Mouse (Mus musculus) granulocyte monocyte progenitor cell, adult 5-6 weeks (primary cell): ENCODE results near the gene Rai14. TPM values are rescaled to one million over a fixed set of nuclear protein-coding genes. Genes with fewer than 3 reads are reported as not detected.

Source experiments
- ATAC-seq: replicated peaks from 2 replicates; pipeline ENCODE4 v1.8.0; 2016; ENCODE audit warnings: mild to moderate bottlenecking, moderate TSS enrichment, inconsistent platforms; ENCODE audit not compliant: poor library complexity, severe bottlenecking
- total RNA-seq, 2 experiments: library from RNA; stranded (forward) in 1 of 2; stranded (reverse) in 1 of 2; fragments of 200-712, 200-1000 nt in 1 of 2; fragments of >200 nt in 1 of 2; fragmentation: Nextera tagmentation in 1 of 2; gene quantifications; 2 replicates each; pipeline ENCODE4 v1.2.3; 2014 to 2017

Rai14 gene
- total RNA-seq, 2 experiments from 2014 or later = 4.3 to 6.1 TPM

DNA sequence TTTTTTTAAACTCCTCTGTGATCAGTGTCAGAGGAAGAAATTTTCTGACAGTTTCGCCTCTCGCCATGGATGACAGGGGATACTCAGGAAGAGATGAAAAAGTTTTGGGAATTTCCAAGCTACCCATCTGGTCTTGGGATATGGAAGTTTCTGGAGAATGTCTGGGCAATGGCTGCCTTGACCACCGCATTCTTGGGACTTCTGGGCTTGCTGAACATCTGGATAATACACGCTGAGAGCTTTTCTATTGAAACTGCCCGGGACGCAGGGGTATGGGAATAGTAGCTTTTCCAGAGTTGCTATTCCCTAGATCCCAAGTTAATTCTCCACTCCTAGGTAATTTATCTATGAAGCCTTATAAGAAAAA lies 85.5 kb downstream of the Rai14 start:
- no peak for ATAC-seq

DNA sequence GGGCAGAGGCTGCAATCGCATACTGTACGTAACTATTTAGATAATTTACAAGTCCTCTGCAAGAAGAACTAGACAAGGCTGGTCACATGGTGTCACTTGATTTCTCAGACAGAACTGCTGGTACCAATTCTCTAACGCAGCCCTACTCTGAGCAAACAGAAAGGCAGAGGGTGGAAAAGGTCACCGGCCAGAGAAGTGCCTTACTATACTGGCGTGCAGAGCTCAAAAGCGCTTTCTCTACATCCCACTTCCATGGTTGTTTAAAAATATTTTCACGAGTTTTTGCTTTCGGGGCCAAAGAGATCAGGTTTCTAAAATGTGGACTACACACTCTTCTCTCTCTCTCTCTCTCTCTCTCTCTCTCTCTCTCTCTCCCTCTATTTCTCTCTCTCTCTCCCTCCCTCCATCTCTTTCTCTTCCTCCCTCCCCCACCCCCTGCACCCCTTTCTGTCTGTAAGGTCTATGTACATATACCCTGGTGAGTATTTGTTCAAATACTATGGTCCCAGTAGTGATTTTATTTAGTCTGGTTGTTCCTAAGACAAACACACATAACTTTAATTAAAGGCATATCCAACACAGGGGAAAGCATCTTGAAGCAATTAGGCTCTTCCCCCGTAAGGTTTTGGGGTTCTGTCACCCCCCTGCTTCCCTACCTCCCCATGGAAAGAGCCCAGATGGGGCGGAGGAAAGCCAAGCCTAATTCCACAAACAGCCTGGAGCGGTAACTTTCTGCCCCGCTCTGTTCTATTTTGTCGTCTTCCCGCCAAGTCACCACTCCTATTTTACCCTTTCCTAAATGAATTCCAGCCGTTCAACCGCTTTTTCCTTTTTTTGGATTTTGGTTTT lies 86.1 kb downstream of the Rai14 start:
- no peak for ATAC-seq

GRCm38 (mm10) chr15:10623571-10624227 lies 90.7 kb downstream of the Rai14 start:
- ATAC-seq = no peak

DNA sequence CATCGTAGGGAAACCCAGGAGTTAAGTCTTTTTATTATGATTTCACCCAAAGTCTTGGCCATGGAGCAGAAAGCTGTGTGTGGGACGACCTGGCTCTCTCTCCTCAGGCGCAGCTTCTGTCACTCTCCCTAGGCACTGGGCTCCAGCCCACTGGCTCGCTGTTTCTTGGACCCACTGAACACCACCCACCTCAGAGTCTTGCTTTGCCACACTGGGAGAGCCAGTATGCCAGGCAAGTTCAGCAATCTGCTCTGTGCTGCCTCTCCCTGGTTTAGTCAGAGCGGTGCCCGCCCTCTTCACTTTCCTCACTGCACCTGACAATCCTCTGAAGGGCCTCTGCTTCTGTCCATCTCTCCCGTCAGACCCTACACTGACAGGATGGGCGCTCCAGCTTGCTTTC lies 93.2 kb downstream of the Rai14 start:
- ATAC-seq = no peak

DNA sequence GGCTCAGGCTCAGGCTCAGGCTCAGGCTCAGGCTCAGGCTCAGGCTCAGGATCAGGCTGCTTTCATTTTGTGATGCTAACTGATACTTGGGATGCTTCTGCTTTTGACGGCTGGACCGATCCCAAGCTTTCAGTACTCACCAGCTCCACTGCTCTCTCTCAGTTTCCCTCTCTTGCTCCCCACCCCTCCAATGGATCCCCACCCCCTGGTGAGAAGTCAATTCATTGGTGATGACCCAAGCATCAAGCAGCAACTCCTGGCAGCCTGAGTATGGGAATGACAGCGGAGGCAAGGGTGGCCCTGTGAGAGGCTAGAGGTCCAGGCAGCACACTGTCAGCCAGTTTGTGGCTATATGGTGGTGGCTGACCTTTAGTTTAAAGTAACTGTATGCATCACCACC lies 94.7 kb downstream of the Rai14 start:
- ATAC-seq = no peak

DNA sequence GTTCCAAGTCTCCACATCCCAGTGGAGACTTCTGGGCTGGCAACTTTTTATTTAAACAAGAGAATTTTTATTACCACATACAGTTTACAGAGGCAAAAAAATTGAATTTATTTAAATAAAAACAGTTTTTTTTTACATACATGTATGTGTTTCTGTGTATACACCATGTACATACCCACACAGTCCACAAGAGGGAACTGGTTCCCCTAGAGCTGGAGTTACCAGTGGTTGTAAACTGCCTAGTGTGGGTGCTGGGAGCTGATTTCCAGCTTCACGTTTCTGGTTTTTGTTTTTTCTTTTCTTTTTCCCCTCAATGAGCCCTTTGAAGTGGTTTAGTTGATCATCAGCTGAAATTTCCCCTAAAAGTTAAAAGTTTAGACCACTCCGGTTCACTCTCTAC lies 96.1 kb downstream of the Rai14 start:
- ATAC-seq = no peak

- no peak for ATAC-seq
These were observed 98.4 kb downstream of the Rai14 start for GRCm38 (mm10) chr15:10616001-10616400.

DNA sequence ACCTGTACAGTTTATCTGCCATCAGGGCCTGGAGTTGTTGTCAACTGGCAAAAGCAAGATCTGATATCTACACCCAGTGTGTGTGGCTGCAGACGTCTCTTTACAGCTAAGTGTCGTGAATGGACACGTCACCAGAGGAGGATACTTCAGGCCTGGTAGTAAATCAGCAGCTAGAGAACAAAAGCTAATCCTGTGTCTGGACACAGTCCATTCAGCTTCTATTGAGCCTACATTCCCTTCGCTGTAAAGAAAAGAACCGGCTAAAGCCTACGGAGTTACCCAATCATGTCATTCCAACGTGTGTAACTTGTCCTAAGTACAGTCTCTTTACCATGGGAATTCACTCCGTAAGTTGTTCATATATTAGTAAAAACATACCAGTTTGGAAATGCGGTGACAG lies 103.4 kb downstream of the Rai14 start:
- no peak for ATAC-seq

- ATAC-seq = no peak
These were observed 105.3 kb downstream of the Rai14 start for GRCm38 (mm10) chr15:10609107-10609506.

DNA sequence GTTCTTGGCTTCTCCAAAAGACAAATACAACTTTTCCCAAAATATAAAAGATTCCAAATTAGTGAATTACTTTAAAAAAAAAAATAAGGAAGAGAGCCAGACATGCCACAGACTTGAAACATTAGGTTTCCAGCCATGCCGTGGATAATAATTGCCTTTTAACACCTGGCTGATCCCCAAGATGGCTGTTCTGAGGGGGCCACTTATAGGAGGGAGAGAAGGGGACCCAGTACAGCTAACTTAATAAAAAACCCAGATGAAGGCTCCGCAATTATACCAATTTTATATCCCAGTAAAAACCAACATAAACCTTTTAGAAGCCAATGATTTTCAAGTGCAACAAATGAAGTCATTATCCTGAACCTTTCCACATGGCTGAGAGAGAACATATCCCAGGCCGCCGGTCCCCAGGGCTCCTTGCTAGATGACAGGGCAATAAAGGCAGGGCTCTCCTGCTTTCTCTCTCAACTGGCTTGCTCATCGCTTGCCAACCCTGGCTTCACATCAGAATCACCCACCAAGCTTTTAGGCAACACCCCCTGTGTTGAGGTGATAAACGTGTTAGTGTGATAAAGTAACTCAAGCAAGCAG lies 105.8 kb downstream of the Rai14 start:
- no peak for ATAC-seq

- ATAC-seq = peak; percentile 92
These were observed 115.0 kb downstream of the Rai14 start for GRCm38 (mm10) chr15:10599413-10599812.

DNA sequence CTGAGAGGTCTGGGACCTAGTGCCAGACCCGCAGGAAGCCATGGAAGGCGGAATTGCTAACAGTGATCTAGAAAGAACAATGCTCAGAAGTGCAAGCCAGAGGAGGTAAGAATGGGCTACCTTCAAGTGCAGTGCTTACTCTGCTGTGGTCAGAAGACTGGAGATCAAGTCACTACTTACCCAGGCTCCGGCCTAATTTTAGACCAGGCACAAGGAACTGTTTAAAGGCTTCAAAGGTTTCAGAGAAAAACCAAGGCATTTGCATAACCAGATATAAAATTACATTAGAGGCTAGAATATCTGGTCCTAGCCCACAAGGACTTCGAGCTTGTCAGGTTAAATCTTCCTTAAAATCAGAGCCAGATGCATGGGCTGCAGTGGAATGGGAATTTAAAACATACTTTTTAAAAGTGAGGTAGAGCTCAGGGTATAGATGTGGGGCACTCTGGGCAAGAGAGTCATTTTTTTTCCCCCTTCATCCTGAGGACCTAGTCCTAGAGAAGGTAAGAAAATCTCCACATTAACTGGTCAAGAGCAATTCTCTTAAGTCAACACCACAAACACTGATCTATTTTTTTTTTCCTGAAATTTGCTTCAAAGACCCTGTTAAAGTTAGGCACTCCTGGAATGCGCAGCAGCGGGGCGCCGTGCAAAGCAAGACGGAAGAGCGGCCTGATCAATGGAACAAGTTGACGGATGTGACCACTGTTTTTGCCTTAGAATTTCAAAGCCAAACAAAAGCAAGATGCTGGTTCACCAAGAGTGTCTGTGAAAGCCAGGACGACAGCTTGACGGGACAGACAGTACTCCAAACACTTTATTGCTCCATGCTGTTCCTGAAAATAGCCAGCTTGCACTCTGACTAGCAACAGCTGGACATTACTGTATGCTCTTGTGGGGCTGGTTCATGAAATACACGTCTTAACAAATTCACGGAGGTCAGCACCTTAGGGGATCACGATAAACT lies 115.9 kb downstream of the Rai14 start:
- 0 out of 2 replicates have a peak, but pooled peaks have one; percentile 10 for ATAC-seq

- no peak for ATAC-seq
These were observed 117.6 kb downstream of the Rai14 start for GRCm38 (mm10) chr15:10596871-10597270.

GRCm38 (mm10) chr15:10595408-10595807 lies 119.0 kb downstream of the Rai14 start:
- ATAC-seq = no peak

GRCm38 (mm10) chr15:10594910-10595309 lies 119.5 kb downstream of the Rai14 start:
- ATAC-seq = no peak

DNA sequence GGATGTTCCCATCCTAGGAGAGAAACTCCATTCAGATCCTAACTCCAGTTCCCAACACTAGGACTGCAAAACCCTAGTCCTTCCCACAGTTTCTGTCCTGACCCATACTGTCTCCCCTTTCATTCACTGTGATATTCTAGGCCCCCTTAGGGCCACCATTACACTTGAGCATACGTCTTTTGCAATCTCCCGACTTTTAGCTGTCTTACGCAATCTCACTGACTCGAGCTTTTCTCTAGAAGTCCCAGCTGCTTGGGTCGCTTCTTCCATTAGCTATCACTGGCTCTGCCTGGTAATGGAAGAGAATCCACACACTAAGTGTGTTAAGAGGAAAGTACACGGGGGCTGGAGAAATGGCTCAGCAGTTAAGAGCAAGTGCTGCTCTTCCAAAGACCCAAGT lies 121.3 kb downstream of the Rai14 start:
- ATAC-seq = peak; percentile 87

DNA sequence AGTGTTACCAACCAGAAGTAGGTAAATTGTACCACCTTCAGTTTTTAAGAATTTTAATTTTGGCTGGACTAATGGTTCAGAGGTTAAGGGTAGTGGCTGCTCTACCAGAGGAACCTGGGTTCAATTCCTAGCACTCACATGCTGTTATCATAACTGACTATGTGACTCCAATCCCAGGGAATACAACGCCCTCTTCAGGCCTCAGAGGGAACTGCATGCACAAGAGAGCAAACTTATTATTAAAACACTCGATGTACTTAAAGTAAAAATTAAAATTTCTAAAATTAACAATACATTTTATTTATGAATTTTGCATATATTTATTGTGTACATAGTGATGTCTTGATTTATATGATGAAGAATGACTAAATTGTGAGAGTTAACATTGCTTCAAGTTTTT lies 127.9 kb downstream of the Rai14 start:
- no peak for ATAC-seq

GRCm38 (mm10) chr15:10584359-10585187 lies 129.9 kb downstream of the Rai14 start:
- no peak for ATAC-seq

DNA sequence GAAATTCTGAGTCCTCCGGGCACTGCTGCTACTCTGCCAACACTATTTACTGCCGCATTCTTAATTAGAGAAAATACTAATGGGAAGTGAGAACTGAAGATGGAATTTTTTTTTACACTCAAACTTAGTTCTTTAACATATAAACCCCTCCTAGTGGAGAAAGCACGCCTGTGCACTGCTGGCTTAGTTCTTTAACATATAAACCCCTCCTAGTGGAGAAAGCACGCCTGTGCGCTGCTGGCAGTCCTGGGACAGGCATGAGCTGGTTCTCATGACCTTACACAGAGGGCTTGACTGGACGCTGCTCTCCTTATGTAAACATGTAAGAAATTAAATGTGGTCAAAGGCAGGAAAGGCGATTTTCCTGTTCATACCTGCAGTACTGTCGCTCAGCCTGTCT lies 131.0 kb downstream of the Rai14 start:
- ATAC-seq = peak; percentile 100
